Mouse (Mus musculus) neural tube, embryonic 12.5 days (tissue): ENCODE data around the gene Hdgf. TPM values are rescaled to one million over a fixed set of nuclear protein-coding genes. Genes with fewer than 3 reads are reported as not detected.

Source experiments
- ATAC-seq: fragments of 200-750 bp; cut with Nextera tagmentation; 2 replicates; pipeline ENCODE4 v1.8.0; 2017; ENCODE audit warnings: low read depth, mild to moderate bottlenecking, moderate TSS enrichment, moderate library complexity; ENCODE audit not compliant: low FRiP score
- H3K27ac ChIP-seq: fragments of 300-500 bp; sonication (generic); 2 replicates; pipeline ENCODE4 v1.5.1; 2016
- H3K27me3 ChIP-seq: fragments of 300-500 bp; sonication (generic); replicated peaks from 2 replicates; pipeline ENCODE4 v1.6.1; 2016; ENCODE audit warnings: mild to moderate bottlenecking
- H3K36me3 ChIP-seq: fragments of 300-500 bp; sonication (generic); 2 replicates; pipeline ENCODE4 v1.6.1; 2016; ENCODE audit warnings: mild to moderate bottlenecking
- H3K4me1 ChIP-seq: fragments of 300-500 bp; sonication (generic); 2 replicates; pipeline ENCODE4 v1.6.1; 2016
- H3K4me2 ChIP-seq: fragments of 300-500 bp; sonication (generic); replicated peaks from 2 replicates; pipeline ENCODE4 v1.6.1; 2016; ENCODE audit warnings: mild to moderate bottlenecking
- H3K4me3 ChIP-seq: fragments of 300-500 bp; sonication (generic); 2 replicates; pipeline ENCODE4 v1.5.1; 2016
- H3K9ac ChIP-seq: fragments of 300-500 bp; sonication (generic); 2 replicates; pipeline ENCODE4 v1.6.1; 2016; ENCODE audit warnings: mild to moderate bottlenecking
- H3K9me3 ChIP-seq: fragments of 300-500 bp; sonication (generic); 2 replicates; pipeline ENCODE4 v1.6.1; 2016; ENCODE audit warnings: mild to moderate bottlenecking
- WGBS: fragments of 180-500 bp; shearing (Covaris S2); methylation state at CpG from one replicate; pipeline ENCODE4 v1.1.7; 2016; 5-methylcytosine and 5-hydroxymethylcytosine counted together
- polyA plus RNA-seq: library from polyadenylated mRNA; unstranded; fragments of >200 nt; fragmentation: Nextera tagmentation; extraction: Ambion mirVana; gene quantifications from 2 replicates; pipeline ENCODE4 v1.2.1, GENCODE M21; 2016

The Hdgf gene
- polyA plus RNA-seq, 1 experiment from 2014 or later: 225 TPM

GRCm38 (mm10) chr3:87948378-87949265 is 42.5 kb downstream of the Hdgf start, which contains the start of gene Crabp2:
TSS of gene Crabp2 (plus strand) at chr3:87948666.
- peak within 1 kb of the TSS; percentile 62 for H3K9ac ChIP-seq
- H3K4me2 ChIP-seq: peak within 1 kb of the TSS; percentile 71
- H3K4me3 ChIP-seq: peak within 1 kb of the TSS; percentile 44
- no peaks in the 10 kb centered on the region for H3K27me3 ChIP-seq
- no peaks in the 10 kb centered on the region for H3K9me3 ChIP-seq
- no peaks in the 10 kb centered on the region for H3K36me3 ChIP-seq
- no peak for ATAC-seq
- peaks cover 84% of the 10 kb centered on the region for H3K4me1 ChIP-seq
- under 1% methylated on average over 35 of the region's 35 CpGs for WGBS
- H3K27ac ChIP-seq: peak within 1 kb of the TSS; percentile 63

GRCm38 (mm10) chr3:87949266-87949954 is 43.3 kb downstream of the Hdgf start:
- no peak for ATAC-seq
- WGBS: 3% methylated on average over 16 of the region's 16 CpGs
- H3K9me3 ChIP-seq: no peaks in the 10 kb centered on the region
- H3K36me3 ChIP-seq: peaks cover 5% of the 10 kb centered on the region; the same call in 1 of the 2 replicates
- peak overlapping the region; percentile 71 for H3K4me2 ChIP-seq
- H3K4me3 ChIP-seq: peak overlapping the region; percentile 44
- H3K9ac ChIP-seq: peak overlapping the region; percentile 62
- no peaks in the 10 kb centered on the region for H3K27me3 ChIP-seq
- H3K4me1 ChIP-seq: peaks cover 80% of the 10 kb centered on the region
- H3K27ac ChIP-seq: peak overlapping the region; percentile 63

- Histone ChIP-seq H3K4me2 (peak overlapping the region; percentile 71), H3K36me3 (peaks cover 5% of the 10 kb centered on the region; the same call in 1 of the 2 replicates), H3K27me3 (no peaks in the 10 kb centered on the region), H3K4me3 (peak overlapping the region; percentile 44), H3K9me3 (no peaks in the 10 kb centered on the region), H3K27ac (peak overlapping the region; percentile 63), H3K9ac (peak overlapping the region; percentile 62), H3K4me1 (peaks cover 74% of the 10 kb centered on the region)
- no peak for ATAC-seq
- WGBS: 2% methylated on average over 13 of the region's 13 CpGs
Measured at GRCm38 (mm10) chr3:87949955-87950515, 43.9 kb downstream of the Hdgf start.

GRCm38 (mm10) chr3:87951946-87952345 is 45.8 kb downstream of the Hdgf start:
- Histone ChIP-seq H3K4me3 (peak overlapping the region; percentile 8; the same call in 1 of the 2 replicates), H3K27me3 (no peaks in the 10 kb centered on the region), H3K4me2 (peak overlapping the region; percentile 71), H3K9ac (peak overlapping the region; percentile 47), H3K4me1 (peaks cover 55% of the 10 kb centered on the region), H3K9me3 (no peaks in the 10 kb centered on the region), H3K27ac (0 out of 2 replicates have a peak overlapping the region, but pooled peaks have one; percentile 33), H3K36me3 (peaks cover 5% of the 10 kb centered on the region; the same call in 1 of the 2 replicates)
- WGBS: 17% methylated on average over 12 of the region's 12 CpGs
- no peak for ATAC-seq

- no peaks in the 10 kb centered on the region for H3K27me3 ChIP-seq
- peak overlapping the region; percentile 47 for H3K9ac ChIP-seq
- H3K9me3 ChIP-seq: no peaks in the 10 kb centered on the region
- H3K4me3 ChIP-seq: 0 out of 2 replicates have a peak overlapping the region, but pooled peaks have one; percentile 8
- H3K4me2 ChIP-seq: peak overlapping the region; percentile 71
- ATAC-seq: 0 out of 2 replicates have a peak, but pooled peaks have one; percentile 21
- 3% methylated on average over 5 of the region's 5 CpGs for WGBS
- peaks cover 5% of the 10 kb centered on the region; the same call in 1 of the 2 replicates for H3K36me3 ChIP-seq
- H3K4me1 ChIP-seq: peaks cover 50% of the 10 kb centered on the region
- 0 out of 2 replicates have a peak overlapping the region, but pooled peaks have one; percentile 33 for H3K27ac ChIP-seq
Measured at GRCm38 (mm10) chr3:87952440-87952839, 46.3 kb downstream of the Hdgf start.

- H3K9ac ChIP-seq: no peak overlapping the region
- H3K4me1 ChIP-seq: peaks cover 32% of the 10 kb centered on the region
- no peak overlapping the region for H3K4me2 ChIP-seq
- peaks cover 5% of the 10 kb centered on the region; the same call in 1 of the 2 replicates for H3K36me3 ChIP-seq
- H3K27me3 ChIP-seq: no peaks in the 10 kb centered on the region
- WGBS: 8% methylated on average over 1 of the region's 1 CpGs
- H3K4me3 ChIP-seq: no peak overlapping the region
- no peak overlapping the region for H3K27ac ChIP-seq
- no peaks in the 10 kb centered on the region for H3K9me3 ChIP-seq
- ATAC-seq: no peak
Measured at GRCm38 (mm10) chr3:87958056-87958455, 51.9 kb downstream of the Hdgf start.

GRCm38 (mm10) chr3:87958476-87958875 is 52.4 kb downstream of the Hdgf start:
- no peaks in the 10 kb centered on the region for H3K27me3 ChIP-seq
- H3K27ac ChIP-seq: no peak overlapping the region
- H3K9me3 ChIP-seq: no peaks in the 10 kb centered on the region
- no peak overlapping the region for H3K4me2 ChIP-seq
- H3K9ac ChIP-seq: no peak overlapping the region
- peaks cover 29% of the 10 kb centered on the region for H3K4me1 ChIP-seq
- 12% methylated on average over 4 of the region's 4 CpGs for WGBS
- peaks cover 5% of the 10 kb centered on the region; the same call in 1 of the 2 replicates for H3K36me3 ChIP-seq
- no peak overlapping the region for H3K4me3 ChIP-seq
- no peak for ATAC-seq

GRCm38 (mm10) chr3:87958967-87959366 is 52.8 kb downstream of the Hdgf start:
- Histone ChIP-seq H3K4me1 (peaks cover 29% of the 10 kb centered on the region), H3K27ac (0 out of 2 replicates have a peak overlapping the region, but pooled peaks have one; percentile 12)

GRCm38 (mm10) chr3:87959371-87959770 is 53.2 kb downstream of the Hdgf start:
- Histone ChIP-seq H3K27ac (peak overlapping the region; percentile 92; the same call in 1 of the 2 replicates), H3K9me3 (no peaks in the 10 kb centered on the region), H3K27me3 (no peaks in the 10 kb centered on the region), H3K9ac (no peak overlapping the region), H3K4me3 (no peak overlapping the region), H3K4me1 (peaks cover 29% of the 10 kb centered on the region), H3K4me2 (no peak overlapping the region), H3K36me3 (no peaks in the 10 kb centered on the region)
- ATAC-seq: no peak
- 34% methylated on average over 7 of the region's 7 CpGs for WGBS

More at GRCm38 (mm10) chr3:87958967-87959366, 52.8 kb downstream of the Hdgf start:
- Histone ChIP-seq H3K27me3 (no peaks in the 10 kb centered on the region), H3K9me3 (no peaks in the 10 kb centered on the region), H3K36me3 (peaks cover 3% of the 10 kb centered on the region; the same call in 1 of the 2 replicates), H3K4me3 (no peak overlapping the region), H3K4me2 (no peak overlapping the region), H3K9ac (no peak overlapping the region)
- 11% methylated on average over 1 of the region's 1 CpGs for WGBS
- ATAC-seq: no peak

GRCm38 (mm10) chr3:87960191-87960585 is 54.1 kb downstream of the Hdgf start:
- 0 out of 2 replicates have a peak, but pooled peaks have one; percentile 10 for ATAC-seq
- WGBS: 5% methylated on average over 10 of the region's 10 CpGs
- no peaks in the 10 kb centered on the region for H3K9me3 ChIP-seq
- H3K27ac ChIP-seq: peak overlapping the region; percentile 92
- H3K4me2 ChIP-seq: peak overlapping the region; percentile 72
- H3K4me1 ChIP-seq: peaks cover 29% of the 10 kb centered on the region
- peak overlapping the region; percentile 70 for H3K9ac ChIP-seq
- H3K4me3 ChIP-seq: peak overlapping the region; percentile 41
- no peaks in the 10 kb centered on the region for H3K36me3 ChIP-seq
- no peaks in the 10 kb centered on the region for H3K27me3 ChIP-seq

GRCm38 (mm10) chr3:87960586-87961191 is 54.6 kb downstream of the Hdgf start:
- Histone ChIP-seq H3K9ac (peak overlapping the region; percentile 70), H3K27ac (peak overlapping the region; percentile 92), H3K4me3 (peak overlapping the region; percentile 41), H3K36me3 (no peaks in the 10 kb centered on the region), H3K4me1 (peaks cover 29% of the 10 kb centered on the region), H3K9me3 (no peaks in the 10 kb centered on the region), H3K27me3 (no peaks in the 10 kb centered on the region), H3K4me2 (peak overlapping the region; percentile 72)
- peak; percentile 98 for ATAC-seq
- WGBS: under 1% methylated on average over 27 of the region's 27 CpGs
